ENCODE assay signal across 16 mouse cellular contexts in the genomic region with DNA sequence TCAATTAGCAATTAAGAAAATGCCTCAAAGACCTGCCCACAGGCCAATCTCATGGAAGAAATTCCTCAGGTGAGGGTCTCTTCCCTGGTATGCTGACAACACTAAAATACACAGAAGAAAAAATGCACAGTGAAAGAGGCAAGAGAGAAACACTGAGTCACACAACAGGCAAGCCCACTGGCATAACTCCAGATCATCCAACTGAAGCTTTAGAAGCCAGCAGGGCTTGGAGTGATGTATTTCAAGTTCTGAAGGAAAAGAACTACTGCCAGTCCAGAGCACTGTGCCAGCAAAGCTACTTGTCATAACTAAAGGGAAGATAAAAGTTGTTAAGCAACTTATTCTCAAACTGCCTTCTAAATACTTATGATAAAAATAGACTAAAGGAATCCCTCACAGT. TPM values are rescaled to one million over a fixed set of nuclear protein-coding genes. Genes with fewer than 3 reads are reported as not detected.
A peak's percentile ranks its signal among the peaks of the same experiment; 100 is the strongest.
DNase-seq lines count a peak whose midpoint lies in the region; ATAC-seq and TF ChIP-seq lines count a peak whose summit lies in the region.
"Had no signal": no experiment of that assay in that cellular context is flagged by ENCODE, and none has a peak within 500 bp of the region (broad histone marks: within the 10 kb centered on the region; RNA-seq: fewer than 3 reads in every experiment).

No protein-coding gene starts in this region.

- TF ChIP-seq CTCF in lung, embryonic 14.5 days (IDR thresholded peaks at IDR 0.05; ENCODE audit: low read depth) = no peak
- no peak for TF ChIP-seq CTCF in lung, adult 2 months (IDR thresholded peaks at IDR 0.05; ENCODE audit: insufficient read depth, low read length)

- no peak overlapping the region for H3K27ac ChIP-seq in lung, embryonic 14.5 days (ENCODE audit: low read depth)
- H3K27ac ChIP-seq in heart, embryonic 13.5 days (replicated peaks) = peak overlapping the region; percentile 40
- H3K27ac ChIP-seq: intestine, embryonic 15.5 days; left cerebral cortex, adult 2 months; liver, embryonic 14.5 days had no signal

- no peak overlapping the region for H3K4me2 ChIP-seq in lung, embryonic 14.5 days
- no peak overlapping the region for H3K4me2 ChIP-seq in heart, embryonic 13.5 days
- H3K4me2 ChIP-seq: intestine, embryonic 15.5 days had no signal

- no peak overlapping the region for H3K4me3 ChIP-seq in lung, embryonic 14.5 days (ENCODE audit: low read depth, low read length)
- H3K4me3 ChIP-seq in lung, adult 2 months (replicated peaks; ENCODE audit: extremely low read depth, low read depth, low read length) = no peak overlapping the region
- no peak overlapping the region for H3K4me3 ChIP-seq in heart, embryonic 13.5 days
- H3K4me3 ChIP-seq: intestine, embryonic 15.5 days; left cerebral cortex, adult 2 months had no signal

- H3K36me3 ChIP-seq in lung, embryonic 14.5 days (ENCODE audit: insufficient read depth) = peaks cover 95% of the 10 kb centered on the region
- H3K36me3 ChIP-seq in heart, embryonic 13.5 days = peaks cover 95% of the 10 kb centered on the region

- DNase-seq in adrenal gland, adult 2 months = peak; percentile 75
- DNase-seq in adrenal gland, adult 18-20 months (ENCODE audit: low spot score in 2 of 2) = no peak
- peak; percentile 36 for DNase-seq in lung, embryonic 14.5 days
- no peak for DNase-seq in lung, adult 2 months
- peak; percentile 54 to 61 for DNase-seq in right cerebral cortex, postnatal 10 days (ENCODE audit: low spot score in 2 of 2)
- DNase-seq in cerebellum, adult 9-11 months = no peak
- DNase-seq in cerebellum, postnatal 10 days = no peak
- DNase-seq: gastrocnemius, postnatal 36 days; midbrain, embryonic 14.5 days; thymus, postnatal 14 days had no signal

- no peaks in the 10 kb centered on the region for H3K27me3 ChIP-seq in lung, embryonic 14.5 days (ENCODE audit: insufficient read depth, low read length)
- H3K27me3 ChIP-seq in heart, embryonic 13.5 days (replicated peaks) = no peaks in the 10 kb centered on the region
- H3K27me3 ChIP-seq: intestine, embryonic 15.5 days had no signal

- no peak overlapping the region for H3K9ac ChIP-seq in lung, embryonic 14.5 days
- no peak overlapping the region for H3K9ac ChIP-seq in heart, embryonic 13.5 days
- H3K9ac ChIP-seq: intestine, embryonic 15.5 days; liver, embryonic 14.5 days had no signal

- no peak for ATAC-seq in lung, embryonic 14.5 days (ENCODE audit: insufficient read depth)
- no peak for ATAC-seq in heart, embryonic 13.5 days (ENCODE audit: extremely low read depth, insufficient number of reproducible peaks, low FRiP score, low TSS enrichment)
- ATAC-seq: intestine, embryonic 15.5 days had no signal

- H3K9me3 ChIP-seq in lung, embryonic 14.5 days (ENCODE audit: low read depth, low read length) = no peaks in the 10 kb centered on the region
- no peaks in the 10 kb centered on the region for H3K9me3 ChIP-seq in heart, embryonic 13.5 days
- H3K9me3 ChIP-seq: intestine, embryonic 15.5 days had no signal

- 0 out of 2 replicates have a peak, but pooled peaks cover 3% of the 10 kb centered on the region for H3K4me1 ChIP-seq in lung, embryonic 14.5 days (ENCODE audit: insufficient read depth)
- H3K4me1 ChIP-seq in lung, adult 2 months (ENCODE audit: control insufficient read depth, insufficient read depth, low read length) = peaks cover 11% of the 10 kb centered on the region
- H3K4me1 ChIP-seq in heart, embryonic 13.5 days = peaks cover 41% of the 10 kb centered on the region
- H3K4me1 ChIP-seq: intestine, embryonic 15.5 days had no signal

- no peak for TF ChIP-seq POLR2A in lung, adult 2 months (IDR thresholded peaks at IDR 0.05; ENCODE audit: borderline replicate concordance, extremely low read depth, low read depth, low read length)

RNA-seq across cellular contexts. Expression of gene Ipo9, which starts 16.3 kb away (rescaled TPM):
- total RNA-seq in adrenal gland, adult 2 months (2021) = 10 to 100 TPM; 58.6 to 77.5 TPM
- polyA plus RNA-seq in adrenal gland, adult 2 months (2012; rRNA removed) = 76.6 and 80.7 TPM in 2 replicates
- total RNA-seq in adrenal gland, adult 18-20 months (2021) = 10 to 100 TPM; 55.5 to 87.5 TPM
- 148 and 158 TPM in 2 replicates for polyA plus RNA-seq in lung, embryonic 14.5 days (2014; fragmentation: Nextera tagmentation; extraction: Ambion mirVana)
- polyA plus RNA-seq in lung, adult 2 months (2012; rRNA removed) = 59.0 and 68.2 TPM in 2 replicates
- polyA plus RNA-seq in heart, embryonic 13.5 days (2015; fragmentation: Nextera tagmentation; extraction: Ambion mirVana) = 76.6 and 80.2 TPM in 2 replicates

RNA-seq across cellular contexts. Expression of gene Shisa4, which starts 39.0 kb away (rescaled TPM):
- 10 to 100 TPM in 1 of 2 experiments, 1 to 10 TPM in 1; 9.6 to 11.7 TPM for total RNA-seq in adrenal gland, adult 2 months (2021)
- 29.3 and 47.0 TPM in 2 replicates for polyA plus RNA-seq in adrenal gland, adult 2 months (2012; rRNA removed)
- total RNA-seq in adrenal gland, adult 18-20 months (2021) = 1 to 10 TPM; 6.6 to 7.1 TPM
- polyA plus RNA-seq in lung, embryonic 14.5 days (2014; fragmentation: Nextera tagmentation; extraction: Ambion mirVana) = 26.1 and 31.2 TPM in 2 replicates
- 14.0 and 16.7 TPM in 2 replicates for polyA plus RNA-seq in lung, adult 2 months (2012; rRNA removed)
- 27.5 and 30.8 TPM in 2 replicates for polyA plus RNA-seq in heart, embryonic 13.5 days (2015; fragmentation: Nextera tagmentation; extraction: Ambion mirVana)
- total RNA-seq: MEL; neutrophil, adult 5-6 weeks had no signal

Comparison
In these comparisons a context has a peak if more than half of its experiments do, and no peak if none do; other contexts are left out.
1. DNase-seq: peak in adrenal gland, adult 2 months (single experiment), lung, embryonic 14.5 days (single experiment) and right cerebral cortex, postnatal 10 days (2 of 2); none in adrenal gland, adult 18-20 months (0 of 2), lung, adult 2 months (single experiment), cerebellum, adult 9-11 months (single experiment) and cerebellum, postnatal 10 days (0 of 2).